Mouse (Mus musculus): ENCODE results near the gene Adamts20. TPM values are rescaled to one million over a fixed set of nuclear protein-coding genes. Genes with fewer than 3 reads are reported as not detected.

Adamts20 gene
- polyA plus RNA-seq, 2 experiments from 2014 or later = not detected

GRCm38 (mm10) chr15:94339011-94339410, 126.2 kb downstream of the Adamts20 start:
- no peak for ATAC-seq

GRCm38 (mm10) chr15:94334586-94334985, 130.6 kb downstream of the Adamts20 start:
- ATAC-seq = no peak

- no peak for ATAC-seq
Measured at GRCm38 (mm10) chr15:94326626-94327025, 138.6 kb downstream of the Adamts20 start.

DNA sequence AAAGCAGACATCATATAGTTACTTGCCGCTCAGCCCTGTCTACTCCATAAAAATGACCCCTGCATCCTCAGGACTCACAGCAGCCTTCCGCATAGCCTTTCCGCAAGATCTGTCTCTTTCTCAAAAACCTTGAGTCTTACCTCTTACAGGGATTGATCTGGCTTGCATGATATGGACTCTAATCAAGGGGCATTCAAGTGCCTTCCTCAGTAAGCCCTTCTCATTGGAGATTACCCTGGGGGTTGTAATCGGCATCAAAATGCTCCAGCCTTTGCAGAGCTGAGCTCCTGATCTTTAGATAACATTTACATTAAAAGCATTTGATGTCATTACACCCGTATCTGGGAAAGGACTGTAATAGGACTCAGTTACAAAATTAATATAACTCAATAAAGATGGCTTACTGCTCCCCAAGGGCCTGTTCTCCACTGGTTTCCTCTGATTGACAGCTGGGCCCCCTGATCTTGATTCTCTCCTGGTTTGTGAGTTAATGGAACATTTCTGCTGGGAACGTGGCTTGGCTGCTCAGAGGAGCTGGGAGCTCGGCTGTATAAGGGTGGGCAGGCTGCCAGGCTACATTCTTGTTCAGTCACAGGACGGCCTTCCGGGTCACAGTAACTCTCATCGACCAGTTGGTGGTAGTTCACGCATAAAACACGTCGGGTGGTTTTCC, 139.6 kb downstream of the Adamts20 start:
- no peak for ATAC-seq

DNA sequence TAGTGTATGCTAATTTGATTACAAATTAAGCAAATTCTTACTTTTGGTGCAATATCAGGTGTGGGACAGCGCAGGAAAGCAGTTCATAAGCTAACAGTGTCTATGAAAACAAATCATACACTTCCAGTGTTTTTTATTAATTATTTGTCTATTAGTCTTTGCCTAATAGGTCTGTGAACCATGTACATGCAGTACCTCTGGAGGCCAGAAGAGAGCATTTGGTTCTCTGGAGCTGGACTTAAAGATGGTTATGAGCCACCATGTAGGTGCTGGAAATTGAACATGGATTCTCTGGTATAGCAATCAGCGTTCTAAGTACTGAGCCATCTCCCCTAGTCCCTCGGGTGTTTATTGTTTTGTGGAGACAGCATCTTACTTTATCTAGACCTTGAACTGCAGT, 149.0 kb downstream of the Adamts20 start:
- ATAC-seq = no peak

- no peak for ATAC-seq
Measured at GRCm38 (mm10) chr15:94309689-94310088, 155.5 kb downstream of the Adamts20 start.

- no peak for ATAC-seq
Measured at GRCm38 (mm10) chr15:94307888-94308287, 157.3 kb downstream of the Adamts20 start.

GRCm38 (mm10) chr15:94303151-94303550, 162.1 kb downstream of the Adamts20 start:
- no peak for ATAC-seq

GRCm38 (mm10) chr15:94294084-94294483, 171.1 kb downstream of the Adamts20 start:
- ATAC-seq = no peak

- ATAC-seq = no peak
Measured at GRCm38 (mm10) chr15:94288015-94288414, 177.2 kb downstream of the Adamts20 start.

DNA sequence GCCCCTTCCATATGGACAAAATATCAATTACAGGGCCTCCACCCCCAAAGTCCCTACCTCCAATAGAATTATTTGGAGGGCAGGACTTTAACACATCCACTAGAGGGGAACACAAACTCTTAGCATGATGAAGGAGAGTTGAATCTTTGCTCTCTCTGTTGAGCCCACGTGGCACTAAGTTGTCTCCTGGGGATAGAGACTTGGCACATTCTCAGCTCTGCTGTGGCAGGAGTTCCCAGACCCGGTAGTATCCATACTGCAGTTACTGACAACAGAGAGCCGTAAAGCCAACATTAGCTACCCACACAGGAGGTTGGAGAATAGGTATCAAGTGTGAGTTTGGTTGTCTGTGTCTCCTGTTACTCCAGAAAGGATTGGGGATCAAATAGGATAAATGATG, 177.7 kb downstream of the Adamts20 start:
- ATAC-seq = no peak

DNA sequence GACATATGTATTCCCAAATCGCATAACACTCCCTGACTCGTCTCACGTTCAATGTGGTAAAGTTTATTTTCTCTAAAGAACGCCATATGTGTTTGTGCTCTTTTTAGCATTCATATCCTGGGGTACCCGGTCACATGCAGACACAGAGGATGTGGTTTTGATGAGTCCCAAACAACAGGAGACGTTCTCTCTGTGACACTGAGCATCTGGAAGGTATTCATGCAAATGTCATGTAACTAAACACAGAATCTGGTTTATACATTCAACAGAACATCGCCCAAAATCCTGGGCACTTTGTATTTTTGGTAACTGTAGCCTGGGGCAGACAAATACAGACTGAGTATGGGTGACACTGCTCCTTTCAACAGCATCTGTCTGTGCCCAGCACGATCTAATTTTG, 188.8 kb downstream of the Adamts20 start:
- peak; percentile 84 for ATAC-seq

GRCm38 (mm10) chr15:94265630-94266029, 199.6 kb downstream of the Adamts20 start:
- ATAC-seq = peak; percentile 76

DNA sequence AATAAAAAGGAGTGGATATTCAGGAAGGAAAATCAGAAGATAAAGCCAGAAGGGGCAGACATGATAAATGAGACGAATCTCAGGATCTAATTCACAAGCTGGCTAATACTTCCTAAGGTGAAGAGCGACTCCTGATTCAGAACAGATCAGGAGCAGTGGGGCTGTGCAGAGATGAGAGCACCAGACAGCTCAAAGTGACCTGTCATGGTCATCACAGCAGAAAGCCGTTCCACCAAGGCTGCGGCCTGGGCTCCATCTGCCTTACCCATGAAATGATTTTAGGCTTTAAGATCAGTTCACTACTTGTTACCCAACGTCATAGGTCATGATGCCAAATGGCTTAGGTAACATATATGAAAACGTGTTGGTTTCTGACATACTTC, 200.7 kb downstream of the Adamts20 start:
- no peak for ATAC-seq

- no peak for ATAC-seq
Measured at GRCm38 (mm10) chr15:94263866-94264496, 201.2 kb downstream of the Adamts20 start.

- ATAC-seq = no peak
Measured at GRCm38 (mm10) chr15:94263241-94263640, 202.0 kb downstream of the Adamts20 start.

DNA sequence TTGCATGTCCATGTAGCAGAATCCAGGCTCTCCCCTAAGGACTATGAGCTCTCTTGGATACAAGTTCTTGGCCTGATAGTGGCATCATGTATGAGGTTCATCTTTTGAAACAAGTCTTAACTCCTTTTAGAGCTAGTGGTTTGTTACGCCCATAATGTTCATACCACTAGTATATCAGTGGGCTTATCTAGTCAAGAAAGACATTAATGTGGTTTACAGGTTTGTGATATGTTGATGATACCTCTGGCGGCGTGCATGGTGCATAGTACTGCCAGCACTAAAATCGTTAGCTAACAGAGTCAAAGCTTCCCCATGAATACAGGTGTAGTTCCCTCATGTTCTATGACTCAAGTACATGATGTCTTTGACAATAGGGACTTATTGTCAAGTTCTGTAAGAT, 205.7 kb downstream of the Adamts20 start:
- no peak for ATAC-seq

GRCm38 (mm10) chr15:94255538-94255937, 209.7 kb downstream of the Adamts20 start:
- no peak for ATAC-seq

DNA sequence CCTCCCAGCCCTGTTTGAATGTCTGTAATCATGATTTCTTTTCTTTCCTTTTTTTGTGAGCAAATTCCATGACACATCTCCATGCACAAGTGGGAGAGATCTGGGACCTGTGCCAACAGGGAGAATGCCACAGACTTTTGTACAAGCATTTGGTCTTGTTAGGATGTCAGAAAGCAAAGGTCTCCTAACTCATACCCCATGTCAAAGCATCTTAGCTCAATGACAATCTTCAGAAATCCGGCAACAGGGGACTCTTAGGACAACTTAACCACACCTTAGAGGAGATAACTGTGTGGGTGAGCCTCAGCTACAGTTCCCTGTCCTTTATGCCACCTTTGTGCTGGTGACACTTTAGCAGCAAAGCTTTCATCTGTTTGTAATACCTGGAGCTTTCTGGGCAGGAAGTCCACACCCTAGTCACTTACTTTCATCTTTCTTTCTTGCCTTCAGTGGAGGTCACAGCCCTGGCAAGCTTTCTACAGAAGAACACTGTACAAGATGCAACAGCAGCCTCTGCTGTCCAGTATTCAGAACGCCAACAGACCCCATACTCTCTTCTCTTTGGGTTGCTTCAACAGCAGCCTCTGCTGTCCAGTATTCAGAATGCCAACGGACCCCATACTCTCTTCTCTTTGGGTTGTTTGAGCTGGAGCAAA, 210.2 kb downstream of the Adamts20 start:
- ATAC-seq = peak; percentile 94

DNA sequence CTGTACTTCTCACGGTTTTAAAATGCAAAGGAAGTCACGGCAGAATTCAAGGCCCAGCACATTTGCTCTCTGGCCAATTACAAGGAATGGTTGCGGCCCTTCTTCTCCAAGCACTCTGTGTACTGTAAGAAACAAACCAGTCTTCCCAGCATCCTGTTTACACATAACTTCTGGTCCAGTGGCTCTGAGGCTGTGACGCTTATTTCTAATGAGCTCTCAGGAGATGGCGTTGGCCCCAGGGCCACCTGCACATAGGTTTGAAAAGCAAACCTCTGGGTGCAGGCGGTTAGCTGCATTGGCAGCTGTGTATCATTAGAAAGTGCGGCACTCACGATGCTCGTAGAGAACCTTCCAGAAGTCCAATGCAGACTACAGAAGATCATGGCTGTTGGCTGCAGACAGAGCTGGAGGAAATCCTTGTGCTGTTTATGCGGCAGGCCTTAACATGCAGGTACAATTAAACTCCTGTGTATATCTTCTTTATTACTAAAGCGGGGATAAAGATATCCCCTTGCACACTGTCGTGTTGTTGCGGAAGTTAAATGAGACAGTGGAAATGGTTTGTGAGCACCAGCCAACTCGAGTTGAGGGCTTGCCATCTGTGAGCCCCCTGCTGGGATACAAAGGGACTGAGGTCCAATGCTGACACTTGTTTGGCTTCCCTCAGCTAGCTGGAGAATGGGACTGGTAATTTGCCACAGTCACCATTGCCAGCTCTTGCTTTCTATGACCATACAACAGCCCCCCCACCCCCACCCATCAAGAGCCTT, 210.9 kb downstream of the Adamts20 start:
- no peak for ATAC-seq

- ATAC-seq = no peak
Measured at GRCm38 (mm10) chr15:94252962-94253712, 212.1 kb downstream of the Adamts20 start.

- ATAC-seq = no peak
Measured at GRCm38 (mm10) chr15:94249766-94250165, 215.5 kb downstream of the Adamts20 start.
